Mouse (Mus musculus): ENCODE measurements around the gene Dglucy. TPM values are rescaled to one million over a fixed set of nuclear protein-coding genes. Genes with fewer than 3 reads are reported as not detected.
A peak's percentile ranks its signal among the peaks of the same experiment; 100 is the strongest.

Gene Dglucy
- total RNA-seq, 2 experiments from 2014 or later = 6.2 to 8.6 TPM

GRCm38 (mm10) chr12:100924646-100925339, 145.9 kb downstream of the Dglucy start:
- DNase-seq (ENCODE audit: low spot score in 2 of 2) = no peak

GRCm38 (mm10) chr12:100925644-100926619, 147.1 kb downstream of the Dglucy start:
- peak; percentile 48 to 92 for DNase-seq (ENCODE audit: low spot score in 2 of 2)

GRCm38 (mm10) chr12:100928286-100928685, 149.4 kb downstream of the Dglucy start:
- no peak for DNase-seq (ENCODE audit: low spot score in 2 of 2)

GRCm38 (mm10) chr12:100931653-100932052, 152.8 kb downstream of the Dglucy start:
- no peak for DNase-seq (ENCODE audit: low spot score in 2 of 2)

- no peak for DNase-seq (ENCODE audit: low spot score in 2 of 2)
Measured at GRCm38 (mm10) chr12:100934796-100935195, 155.9 kb downstream of the Dglucy start.

- DNase-seq (ENCODE audit: low spot score in 2 of 2) = peak; percentile 59 to 85
Measured at GRCm38 (mm10) chr12:100936116-100936515, 157.3 kb downstream of the Dglucy start.

GRCm38 (mm10) chr12:100936737-100937136, 157.9 kb downstream of the Dglucy start:
- no peak for DNase-seq (ENCODE audit: low spot score in 2 of 2)

- no peak for DNase-seq (ENCODE audit: low spot score in 2 of 2)
Measured at GRCm38 (mm10) chr12:100937441-100938360, 158.8 kb downstream of the Dglucy start.

- no peak for DNase-seq (ENCODE audit: low spot score in 2 of 2)
Measured at GRCm38 (mm10) chr12:100941361-100941760, 162.5 kb downstream of the Dglucy start.

- DNase-seq (ENCODE audit: low spot score in 2 of 2) = no peak
Measured at GRCm38 (mm10) chr12:100943146-100943545, 164.3 kb downstream of the Dglucy start.

- DNase-seq (ENCODE audit: low spot score in 2 of 2) = no peak
Measured at GRCm38 (mm10) chr12:100944921-100945336, 166.1 kb downstream of the Dglucy start.

GRCm38 (mm10) chr12:100945501-100945900, 166.6 kb downstream of the Dglucy start:
- DNase-seq (ENCODE audit: low spot score in 2 of 2) = no peak

GRCm38 (mm10) chr12:100945948-100946347, 167.1 kb downstream of the Dglucy start:
- DNase-seq (ENCODE audit: low spot score in 2 of 2) = no peak

Other genes with a start within 250 kb of the Dglucy start
- 10 to 100 TPM; 23.6 to 27.0 TPM for gene Rps6ka5, start 52.1 kb upstream of the Dglucy start, total RNA-seq (2021)
- 10 to 100 TPM; 18.7 to 21.5 TPM for gene Gpr68, start 129.1 kb downstream of the Dglucy start, total RNA-seq (2021)
- 10 to 100 TPM; 27.0 to 30.6 TPM for gene Ccdc88c, start 250.0 kb downstream of the Dglucy start, total RNA-seq (2021)